Mouse (Mus musculus) intestine, embryonic 14.5 days (tissue): ENCODE measurements around the gene Otud7b. TPM values are rescaled to one million over a fixed set of nuclear protein-coding genes. Genes with fewer than 3 reads are reported as not detected.
"Not testable (repeated sequence)": the region's sequence is repeated elsewhere in the genome, so short reads cannot be mapped to it uniquely, and the experiment has no call there.

Experiments used
- ATAC-seq: fragments of 200-750 bp; cut with Nextera tagmentation; replicated peaks from 2 replicates; pipeline ENCODE4 v1.8.0; 2017; ENCODE audit warnings: low read depth, moderate number of reproducible peaks, moderate TSS enrichment, moderate library complexity; ENCODE audit not compliant: low FRiP score, low TSS enrichment
- DNase-seq: peaks from one replicate; pipeline ENCODE4 v3.0.0-alpha.2; 2018; ENCODE audit warnings: low spot score
- H3K27ac ChIP-seq: fragments of 300-500 bp; sonication (generic); 2 replicates; pipeline ENCODE4 v1.5.1; 2014; ENCODE audit warnings: low read depth, mild to moderate bottlenecking, control low read depth
- H3K27me3 ChIP-seq: fragments of 300-500 bp; sonication (generic); replicated peaks from 2 replicates; pipeline ENCODE4 v1.6.1; 2014; ENCODE audit warnings: low read length, control low read depth; ENCODE audit not compliant: control insufficient read depth, insufficient read depth
- H3K36me3 ChIP-seq: fragments of 300-500 bp; sonication (generic); 2 replicates; pipeline ENCODE4 v1.6.1; 2014; ENCODE audit warnings: low read length, control low read depth; ENCODE audit not compliant: control insufficient read depth, insufficient read depth
- H3K4me1 ChIP-seq: fragments of 300-500 bp; sonication (generic); replicated peaks from 2 replicates; pipeline ENCODE4 v1.6.1; 2014; ENCODE audit warnings: low read length, control low read depth, mixed read lengths; ENCODE audit not compliant: control insufficient read depth, insufficient read depth
- H3K4me2 ChIP-seq: fragments of 300-500 bp; sonication (generic); 2 replicates; pipeline ENCODE4 v1.6.1; 2014; ENCODE audit warnings: low read length
- H3K4me3 ChIP-seq: fragments of 300-500 bp; sonication (generic); 2 replicates; pipeline ENCODE4 v1.5.1; 2014; ENCODE audit warnings: low read depth, low read length, control low read depth, mixed read lengths
- H3K9ac ChIP-seq: fragments of 300-500 bp; sonication (generic); 2 replicates; pipeline ENCODE4 v1.6.1; 2014; ENCODE audit warnings: mild to moderate bottlenecking, low read length
- H3K9me3 ChIP-seq: fragments of 300-500 bp; sonication (generic); 2 replicates; pipeline ENCODE4 v1.6.1; 2016; ENCODE audit warnings: low read length, control low read depth; ENCODE audit not compliant: control insufficient read depth
- WGBS: fragments of 180-500 bp; shearing (Covaris S2); extraction: QIAGEN DNeasy Blood & Tissue Kit; methylation state at CpG from one replicate; pipeline ENCODE4 v1.1.7; 2014; 5-methylcytosine and 5-hydroxymethylcytosine counted together
- polyA plus RNA-seq: library from polyadenylated mRNA; unstranded; fragments of >200 nt; fragmentation: Nextera tagmentation; extraction: Ambion mirVana; gene quantifications from 2 replicates; pipeline ENCODE4 v1.2.1, GENCODE M21; 2014

The Otud7b gene
- polyA plus RNA-seq, 1 experiment from 2014 or later = 14.8 TPM

DNA sequence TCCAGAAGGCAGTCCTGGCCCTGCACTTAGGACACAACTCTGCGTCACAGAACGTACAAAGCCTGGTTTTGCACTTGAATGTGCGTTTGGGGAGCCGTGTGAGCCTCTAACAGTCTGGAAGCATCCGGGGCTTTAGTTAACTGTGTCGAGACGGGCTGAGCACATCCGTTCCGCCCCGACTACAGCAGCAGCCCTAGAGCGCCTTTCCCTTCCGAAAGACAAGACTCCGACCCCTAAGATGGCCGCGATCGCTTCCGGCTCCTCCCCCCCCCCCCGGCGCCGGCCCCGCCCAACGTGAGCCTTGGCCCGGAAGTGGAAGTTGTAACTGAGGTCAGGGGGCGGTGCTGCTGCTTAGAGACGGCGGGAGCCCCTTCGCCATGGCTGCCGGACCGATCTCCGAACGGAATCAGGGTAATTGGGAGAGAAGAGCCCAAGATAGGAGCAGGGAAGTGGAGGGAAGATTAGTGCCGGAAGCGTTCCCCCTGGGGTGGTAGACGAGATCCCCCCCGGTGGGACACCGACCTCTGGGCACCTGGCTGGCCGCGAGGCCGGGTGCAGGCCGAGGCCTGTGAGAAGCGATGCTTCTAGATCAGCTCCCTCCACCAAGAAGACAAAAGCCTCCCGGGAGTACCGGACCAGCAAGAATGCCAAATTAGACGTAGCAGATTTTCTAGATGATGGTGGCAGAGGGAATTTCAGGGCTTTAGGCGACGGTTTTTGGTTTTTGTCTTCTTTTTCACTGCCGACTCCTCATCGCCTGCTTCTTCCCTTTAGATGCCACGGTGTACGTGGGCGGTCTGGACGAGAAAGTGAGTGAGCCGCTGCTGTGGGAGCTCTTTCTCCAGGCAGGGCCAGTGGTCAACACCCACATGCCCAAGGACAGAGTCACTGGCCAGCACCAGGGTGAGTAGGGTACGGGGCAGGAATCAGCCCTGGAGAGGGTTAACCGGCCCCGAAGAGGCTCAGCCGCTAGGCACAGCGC, 68.2 kb downstream of the Otud7b start, which contains the start of gene Sf3b4:
Gene Sf3b4 (plus strand): TSS at position 136 of the 982 bp plus-strand sequence.
- peaks cover 60% of the 10 kb centered on the region for H3K36me3 ChIP-seq
- ATAC-seq (peak; percentile 91), DNase-seq (peak; percentile 96)
- H3K27ac ChIP-seq = peak within 1 kb of the TSS; percentile 99
- no peaks in the 10 kb centered on the region for H3K9me3 ChIP-seq
- peaks cover 18% of the 10 kb centered on the region for H3K4me1 ChIP-seq
- under 1% methylated on average over 56 of the region's 58 CpGs for WGBS
- H3K4me3 ChIP-seq = peak within 1 kb of the TSS; percentile 99
- peak within 1 kb of the TSS; percentile 96 for H3K9ac ChIP-seq
- no peaks in the 10 kb centered on the region for H3K27me3 ChIP-seq
- H3K4me2 ChIP-seq = peak within 1 kb of the TSS; percentile 97

DNA sequence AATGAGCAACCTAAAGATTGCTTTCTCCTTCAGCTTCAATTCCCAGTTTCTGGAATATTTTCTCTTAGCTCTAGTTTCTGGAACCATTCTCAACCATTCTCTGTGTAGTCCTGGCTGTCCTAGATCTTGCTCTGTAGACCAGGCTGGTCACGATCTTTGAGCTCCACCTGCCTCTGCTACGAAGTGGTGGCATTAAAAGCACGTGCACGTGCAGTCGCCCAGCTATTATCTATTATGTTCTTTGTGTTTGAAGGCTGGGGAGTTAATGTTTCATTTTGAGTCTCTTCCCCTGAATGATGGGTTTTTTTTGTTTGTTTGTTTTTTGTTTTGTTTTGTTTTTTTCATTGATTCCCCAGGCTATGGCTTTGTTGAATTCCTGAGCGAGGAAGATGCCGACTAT, 68.9 kb downstream of the Otud7b start:
- DNase-seq (no peak), ATAC-seq (no peak)
- Histone ChIP-seq H3K9me3 (no peaks in the 10 kb centered on the region), H3K36me3 (peaks cover 60% of the 10 kb centered on the region), H3K27me3 (no peaks in the 10 kb centered on the region), H3K4me3 (peak overlapping the region; percentile 99), H3K27ac (no peak overlapping the region), H3K4me1 (peaks cover 18% of the 10 kb centered on the region), H3K9ac (peak overlapping the region; percentile 96), H3K4me2 (peak overlapping the region; percentile 97)
- 39% methylated on average over 7 of the region's 7 CpGs for WGBS

DNA sequence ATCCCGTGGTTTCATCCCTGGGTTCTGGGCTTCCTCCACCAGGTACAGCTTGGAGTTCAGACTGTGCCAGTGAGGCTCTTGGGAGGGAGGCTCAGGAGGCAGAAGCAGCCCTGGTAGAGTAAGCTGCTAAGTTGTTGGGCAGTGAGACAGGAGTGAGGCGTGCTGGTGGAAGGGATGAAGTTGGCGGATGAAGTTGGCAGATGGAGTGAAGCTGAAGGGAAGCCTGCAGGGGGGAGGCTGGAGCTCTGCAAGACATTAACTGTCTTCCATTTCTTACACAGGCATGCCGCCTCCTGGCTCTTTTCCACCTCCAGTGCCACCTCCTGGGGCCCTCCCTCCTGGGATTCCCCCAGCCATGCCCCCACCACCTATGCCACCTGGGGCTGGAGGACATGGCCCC, 69.7 kb downstream of the Otud7b start:
- not testable (repeated sequence) for H3K9ac ChIP-seq, ATAC-seq, DNase-seq, H3K9me3 ChIP-seq, H3K27ac ChIP-seq, H3K27me3 ChIP-seq, H3K4me2 ChIP-seq, H3K4me3 ChIP-seq
- peaks cover 60% of the 10 kb centered on the region for H3K36me3 ChIP-seq
- 89% methylated on average over 4 of the region's 4 CpGs for WGBS
- H3K4me1 ChIP-seq = peaks cover 18% of the 10 kb centered on the region

DNA sequence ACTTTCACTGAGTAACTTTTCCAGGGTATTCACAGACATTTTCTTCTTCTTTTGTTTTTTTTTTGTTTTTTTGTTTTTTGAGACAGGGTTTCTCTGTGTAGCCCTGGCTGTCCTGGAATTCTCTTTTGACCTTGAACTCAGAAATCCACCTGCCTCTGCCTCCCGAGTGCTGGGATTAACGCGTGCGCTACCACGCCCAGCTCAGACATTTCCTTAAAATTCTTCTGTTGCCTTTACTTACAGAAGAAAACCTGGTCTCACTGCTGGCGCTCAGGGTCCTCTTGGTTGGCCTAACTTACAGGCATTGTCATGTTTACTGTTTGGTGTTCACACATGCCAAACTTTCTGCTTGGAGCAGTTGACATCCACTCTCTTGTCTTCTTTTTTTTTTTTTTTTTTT, 70.9 kb downstream of the Otud7b start:
- Histone ChIP-seq H3K36me3 (peaks cover 51% of the 10 kb centered on the region), H3K4me1 (peaks cover 18% of the 10 kb centered on the region), H3K4me2 (no peak overlapping the region), H3K9me3 (no peaks in the 10 kb centered on the region), H3K4me3 (no peak overlapping the region), H3K9ac (no peak overlapping the region), H3K27me3 (no peaks in the 10 kb centered on the region), H3K27ac (no peak overlapping the region)
- DNase-seq = no peak
- ATAC-seq = no peak
- 94% methylated on average over 6 of the region's 6 CpGs for WGBS

DNA sequence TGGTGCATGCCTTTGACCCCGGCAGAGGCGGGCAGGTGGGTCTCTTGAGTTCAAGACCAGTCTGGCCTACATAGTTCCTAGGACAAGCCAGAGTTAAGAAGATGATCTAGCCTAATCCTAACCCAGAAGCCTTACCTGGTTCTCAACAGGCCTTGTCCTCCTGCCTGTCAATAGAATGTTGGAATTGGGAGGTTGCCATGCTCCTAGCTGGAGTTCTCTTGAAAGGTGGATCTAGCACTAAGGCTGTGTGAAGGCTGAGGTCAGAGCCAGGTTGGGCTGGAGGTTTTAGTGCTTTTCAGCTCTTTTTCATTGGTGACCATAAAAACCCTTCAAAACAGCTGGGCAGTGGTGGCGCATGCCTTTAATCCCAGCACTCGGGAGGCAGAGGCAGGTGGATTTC, 74.1 kb downstream of the Otud7b start:
- 89% methylated on average over 4 of the region's 4 CpGs for WGBS

DNA sequence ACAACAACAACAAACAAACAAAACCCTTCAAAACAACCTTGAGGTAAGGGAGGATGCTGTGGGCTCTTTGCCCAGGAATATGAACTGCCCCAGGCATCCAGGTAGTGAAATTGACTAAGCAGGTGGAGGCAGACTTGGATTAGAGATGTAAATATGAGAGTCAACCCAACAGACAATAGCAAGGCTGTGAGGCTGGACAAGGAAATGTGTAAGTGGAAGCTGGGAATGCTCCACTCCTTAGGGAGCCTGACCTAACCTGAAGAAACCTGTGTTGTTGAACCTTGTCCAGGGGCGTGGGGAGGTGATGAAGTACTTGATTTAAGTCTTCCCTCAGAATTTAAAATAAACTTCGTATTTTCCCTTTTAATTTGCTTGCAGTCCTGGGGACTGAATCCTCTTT, 74.6 kb downstream of the Otud7b start:
- H3K4me3 ChIP-seq = no peak overlapping the region
- H3K36me3 ChIP-seq = peaks cover 50% of the 10 kb centered on the region
- H3K9ac ChIP-seq = no peak overlapping the region
- H3K4me2 ChIP-seq = no peak overlapping the region
- ATAC-seq (no peak), DNase-seq (no peak)
- H3K9me3 ChIP-seq = no peaks in the 10 kb centered on the region
- no peaks in the 10 kb centered on the region for H3K27me3 ChIP-seq
- no peak overlapping the region for H3K27ac ChIP-seq
- WGBS = 80% methylated on average over 2 of the region's 2 CpGs
- peaks cover 29% of the 10 kb centered on the region for H3K4me1 ChIP-seq

More for the DNA sequence above, 74.1 kb downstream of the Otud7b start:
- DNase-seq (no peak), ATAC-seq (no peak)
- peaks cover 51% of the 10 kb centered on the region for H3K36me3 ChIP-seq
- H3K4me3 ChIP-seq = no peak overlapping the region
- no peaks in the 10 kb centered on the region for H3K27me3 ChIP-seq
- no peaks in the 10 kb centered on the region for H3K9me3 ChIP-seq
- no peak overlapping the region for H3K9ac ChIP-seq
- H3K4me1 ChIP-seq = peaks cover 29% of the 10 kb centered on the region
- H3K4me2 ChIP-seq = no peak overlapping the region
- H3K27ac ChIP-seq = no peak overlapping the region

DNA sequence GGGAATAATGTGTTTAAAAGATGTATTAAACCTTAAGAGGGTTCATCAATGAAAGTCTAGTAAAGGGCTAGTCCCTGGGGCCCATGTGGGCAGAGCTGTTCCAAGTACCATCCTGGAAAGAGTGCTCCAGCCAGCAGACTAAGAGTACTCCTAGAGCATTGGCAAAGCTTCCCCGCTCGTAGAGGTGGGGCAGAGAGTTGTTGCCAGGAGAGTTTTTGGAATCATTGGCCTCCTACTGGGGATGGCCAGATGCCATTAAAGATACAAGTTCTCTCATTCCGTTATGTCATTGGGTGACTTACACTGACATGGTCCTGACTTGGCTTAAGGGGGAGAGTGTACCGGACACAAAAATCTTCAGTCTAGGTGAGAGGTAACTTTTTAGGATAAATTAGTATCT, 75.2 kb downstream of the Otud7b start:
- no peak overlapping the region for H3K27ac ChIP-seq
- 73% methylated on average over 4 of the region's 4 CpGs for WGBS
- DNase-seq (no peak), ATAC-seq (no peak)
- no peak overlapping the region for H3K9ac ChIP-seq
- H3K4me2 ChIP-seq = no peak overlapping the region
- H3K36me3 ChIP-seq = peaks cover 44% of the 10 kb centered on the region
- no peaks in the 10 kb centered on the region for H3K27me3 ChIP-seq
- no peaks in the 10 kb centered on the region for H3K9me3 ChIP-seq
- H3K4me3 ChIP-seq = no peak overlapping the region
- H3K4me1 ChIP-seq = peaks cover 29% of the 10 kb centered on the region

DNA sequence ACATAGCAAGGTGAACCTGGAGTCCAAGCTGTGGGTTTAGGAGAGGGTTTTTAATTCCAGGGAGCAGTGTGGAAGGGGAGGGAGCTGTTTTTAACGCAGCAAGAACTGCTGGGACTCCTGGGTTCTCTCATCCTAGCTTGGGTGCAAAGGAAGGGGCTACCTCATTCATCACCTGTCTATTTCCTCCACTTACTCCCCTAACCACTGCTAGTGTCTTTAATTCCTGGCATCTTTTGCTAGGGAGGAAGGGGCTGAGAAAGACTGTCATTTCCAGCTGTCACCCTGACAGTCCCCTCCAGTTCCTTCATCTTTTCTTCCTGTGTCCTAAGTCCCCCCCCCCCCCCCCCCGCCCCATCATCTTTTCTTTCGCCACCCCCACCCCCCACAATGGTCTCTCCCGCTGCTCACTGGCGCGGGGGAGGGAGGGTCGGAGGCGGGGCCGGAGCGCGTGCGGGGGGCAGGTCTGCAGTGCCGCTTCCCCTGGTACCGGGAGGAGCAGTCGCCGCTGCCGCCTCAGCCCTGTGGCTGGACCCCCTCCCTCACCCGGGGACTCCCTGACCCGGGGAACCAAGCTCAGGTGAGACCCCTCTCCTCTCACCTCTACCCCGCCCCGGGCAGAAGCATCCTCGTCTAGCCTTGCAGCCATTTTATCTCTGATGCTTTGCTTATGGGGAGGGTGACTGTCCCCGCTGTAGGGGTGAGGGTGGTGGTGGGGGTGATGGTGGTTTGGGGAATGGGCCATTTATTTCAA, 76.6 kb downstream of the Otud7b start, which contains the start of gene Sv2a:
Gene Sv2a (plus strand): TSS at position 425 of the 751 bp plus-strand sequence.
- peaks cover 31% of the 10 kb centered on the region for H3K36me3 ChIP-seq
- peaks cover 23% of the 10 kb centered on the region for H3K4me1 ChIP-seq
- peak; percentile 46; the same call in 1 of the 2 replicates for ATAC-seq
- H3K27ac ChIP-seq = no peak within 1 kb of the TSS
- H3K4me3 ChIP-seq = peak within 1 kb of the TSS; percentile 52
- peak; percentile 80 for DNase-seq
- H3K9ac ChIP-seq = peak within 1 kb of the TSS; percentile 55
- H3K9me3 ChIP-seq = no peaks in the 10 kb centered on the region
- H3K27me3 ChIP-seq = no peaks in the 10 kb centered on the region
- H3K4me2 ChIP-seq = peak within 1 kb of the TSS; percentile 81
- WGBS = 1% methylated on average over 14 of the region's 23 CpGs
